Mouse (Mus musculus) R1 (cell line): ENCODE results near the gene Faf1.
A peak's percentile ranks its signal among the peaks of the same experiment; 100 is the strongest.
"Not testable (repeated sequence)": the region's sequence is repeated elsewhere in the genome, so short reads cannot be mapped to it uniquely, and the experiment has no call there.

Experiments used
- DNase-seq: peaks from one replicate; pipeline ENCODE4 v3.0.0-alpha.2; 2018; ENCODE audit warnings: low read depth, low spot score

The Faf1 gene

GRCm38 (mm10) chr4:109665101-109665981 is 11.0 kb upstream of the Faf1 start:
- peak; percentile 70 for DNase-seq

- DNase-seq, result peak; percentile 66
Observed at GRCm38 (mm10) chr4:109665982-109666460, 10.4 kb upstream of the Faf1 start.

GRCm38 (mm10) chr4:109666461-109667269 is 9.7 kb upstream of the Faf1 start, which contains the start of gene Cdkn2c:
TSS of gene Cdkn2c (minus strand) at chr4:109667189.
- peak; percentile 85 for DNase-seq

- no peak for DNase-seq
Observed at GRCm38 (mm10) chr4:109667518-109667917, 8.9 kb upstream of the Faf1 start.

GRCm38 (mm10) chr4:109670213-109670612 is 6.2 kb upstream of the Faf1 start:
- DNase-seq, result no peak

- peak; percentile 71 for DNase-seq
Observed at GRCm38 (mm10) chr4:109671941-109672340, 4.4 kb upstream of the Faf1 start.

GRCm38 (mm10) chr4:109674097-109674496 is 2.3 kb upstream of the Faf1 start:
- DNase-seq, result no peak

- DNase-seq, result no peak
Observed at GRCm38 (mm10) chr4:109677221-109677620, 833 bp downstream of the Faf1 start.

- DNase-seq, result peak; percentile 85
Observed at GRCm38 (mm10) chr4:109683561-109683960, 7.2 kb downstream of the Faf1 start.

GRCm38 (mm10) chr4:109692674-109693073 is 16.3 kb downstream of the Faf1 start:
- DNase-seq, result no peak

- DNase-seq, result not testable (repeated sequence)
Observed at GRCm38 (mm10) chr4:109700727-109701126, 24.3 kb downstream of the Faf1 start.

GRCm38 (mm10) chr4:109703568-109703967 is 27.2 kb downstream of the Faf1 start:
- peak; percentile 45 for DNase-seq

- DNase-seq, result no peak
Observed at GRCm38 (mm10) chr4:109705349-109705748, 29.0 kb downstream of the Faf1 start.

GRCm38 (mm10) chr4:109719281-109719680 is 42.9 kb downstream of the Faf1 start:
- no peak for DNase-seq

- DNase-seq, result peak; percentile 37
Observed at GRCm38 (mm10) chr4:109729281-109729680, 52.9 kb downstream of the Faf1 start.

- no peak for DNase-seq
Observed at GRCm38 (mm10) chr4:109735754-109736153, 59.4 kb downstream of the Faf1 start.

GRCm38 (mm10) chr4:109743984-109744383 is 67.6 kb downstream of the Faf1 start:
- no peak for DNase-seq

- DNase-seq, result peak; percentile 45
Observed at GRCm38 (mm10) chr4:109759031-109759430, 82.6 kb downstream of the Faf1 start.

GRCm38 (mm10) chr4:109759901-109760300 is 83.5 kb downstream of the Faf1 start:
- DNase-seq, result no peak

- no peak for DNase-seq
Observed at GRCm38 (mm10) chr4:109760501-109760900, 84.1 kb downstream of the Faf1 start.

GRCm38 (mm10) chr4:109762768-109763501 is 86.5 kb downstream of the Faf1 start:
- peak; percentile 70 for DNase-seq

GRCm38 (mm10) chr4:109769071-109769470 is 92.7 kb downstream of the Faf1 start:
- no peak for DNase-seq
